Mouse (Mus musculus) heart, adult 2 months (tissue): ENCODE measurements at regions not wholly inside any gene's neighbourhood (a gene's known extent, or its start where the extent isn't known, plus 50 kb on each side); places are given as distances from the start of the nearest gene placed in this dataset.
A peak's percentile ranks its signal among the peaks of the same experiment; 100 is the strongest.

ENCODE experiments used
- DNase-seq, 2 experiments: peaks; one replicate each; pipeline ENCODE4 v3.0.0; 2021
- H3K27ac ChIP-seq: fragments of 200-600 bp; 2 replicates; pipeline ENCODE4 v1.8.1; 2022
- H3K27me3 ChIP-seq: fragments of 200-500 bp; 2 replicates; pipeline ENCODE4 v1.6.1; 2012; ENCODE audit warnings: mild to moderate bottlenecking, low read length, inconsistent platforms, mixed read lengths; ENCODE audit not compliant: control insufficient read depth, insufficient read depth
- H3K36me3 ChIP-seq: fragments of 200-500 bp; 2 replicates; pipeline ENCODE4 v1.6.1; 2012; ENCODE audit warnings: low read length, inconsistent platforms; ENCODE audit not compliant: control insufficient read depth, insufficient read depth
- H3K4me1 ChIP-seq: fragments of 200-500 bp; 2 replicates; pipeline ENCODE4 v1.6.1; 2011; ENCODE audit warnings: low read length; ENCODE audit not compliant: control insufficient read depth, insufficient read depth
- H3K4me3 ChIP-seq: fragments of 200-600 bp; 2 replicates; pipeline ENCODE4 v1.8.1; 2022
- H3K79me2 ChIP-seq: fragments of 200-500 bp; replicated peaks from 2 replicates; pipeline ENCODE4 v1.6.1; 2012; ENCODE audit warnings: mild to moderate bottlenecking, inconsistent platforms, low read length, moderate library complexity, mixed read lengths; ENCODE audit not compliant: control insufficient read depth, insufficient read depth
- H3K9ac ChIP-seq: fragments of 200-500 bp; 2 replicates; pipeline ENCODE4 v1.6.1; 2012; ENCODE audit warnings: low read depth, mild to moderate bottlenecking, control low read depth, inconsistent platforms, low read length, mixed read lengths
- CTCF ChIP-seq: fragments of 200-600 bp; IDR thresholded peaks from 2 replicates; pipeline ENCODE4 v1.8.1; 2022; ENCODE audit warnings: antibody characterized with exemption, mild to moderate bottlenecking, moderate library complexity
- EP300 ChIP-seq: fragments of 200-500 bp; IDR thresholded peaks from 2 replicates; pipeline ENCODE4 v1.6.1; 2011; ENCODE audit warnings: low read depth, low read length, control low read depth; ENCODE audit not compliant: insufficient read depth
- POLR2A ChIP-seq: fragments of 200-500 bp; IDR thresholded peaks from 2 replicates; pipeline ENCODE4 v1.6.1; 2011; ENCODE audit warnings: mild to moderate bottlenecking, low read depth, low read length, control low read depth; ENCODE audit not compliant: insufficient read depth
- WGBS: fragments of 180-500 bp; shearing (Covaris S2); methylation state at CpG from one replicate; pipeline ENCODE4 v1.1.7; 2018; 5-methylcytosine and 5-hydroxymethylcytosine counted together
- intact Hi-C: fragments of 180-260 bp; cut with DNase I; formaldehyde crosslinking; loops from one replicate; pipeline ENCODE4 v1.15.1; 2025

DNA sequence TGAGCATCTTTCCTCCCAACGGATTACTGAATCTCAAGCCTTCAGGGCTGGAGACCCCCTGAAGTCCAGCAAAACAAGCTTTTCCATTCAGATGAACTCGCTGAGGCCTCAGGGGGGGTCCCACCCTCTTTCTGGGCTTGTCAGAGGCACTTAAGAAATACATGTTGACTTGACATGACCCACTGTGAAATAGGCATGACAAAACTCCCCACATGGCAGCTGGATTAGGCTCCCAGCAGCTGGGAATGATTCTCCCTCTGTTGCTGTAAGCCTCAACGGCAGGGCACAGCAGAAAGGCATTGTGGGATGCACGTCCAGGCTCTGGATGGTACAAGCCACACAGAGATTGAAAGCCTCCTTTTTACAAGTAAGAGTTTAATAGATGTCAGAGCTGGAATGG lies 110.5 kb downstream of the Slc4a3 start:
- H3K9ac ChIP-seq = no peak overlapping the region
- WGBS = 82% methylated on average over 4 of the region's 4 CpGs
- intact Hi-C loops = no loop called here

DNA sequence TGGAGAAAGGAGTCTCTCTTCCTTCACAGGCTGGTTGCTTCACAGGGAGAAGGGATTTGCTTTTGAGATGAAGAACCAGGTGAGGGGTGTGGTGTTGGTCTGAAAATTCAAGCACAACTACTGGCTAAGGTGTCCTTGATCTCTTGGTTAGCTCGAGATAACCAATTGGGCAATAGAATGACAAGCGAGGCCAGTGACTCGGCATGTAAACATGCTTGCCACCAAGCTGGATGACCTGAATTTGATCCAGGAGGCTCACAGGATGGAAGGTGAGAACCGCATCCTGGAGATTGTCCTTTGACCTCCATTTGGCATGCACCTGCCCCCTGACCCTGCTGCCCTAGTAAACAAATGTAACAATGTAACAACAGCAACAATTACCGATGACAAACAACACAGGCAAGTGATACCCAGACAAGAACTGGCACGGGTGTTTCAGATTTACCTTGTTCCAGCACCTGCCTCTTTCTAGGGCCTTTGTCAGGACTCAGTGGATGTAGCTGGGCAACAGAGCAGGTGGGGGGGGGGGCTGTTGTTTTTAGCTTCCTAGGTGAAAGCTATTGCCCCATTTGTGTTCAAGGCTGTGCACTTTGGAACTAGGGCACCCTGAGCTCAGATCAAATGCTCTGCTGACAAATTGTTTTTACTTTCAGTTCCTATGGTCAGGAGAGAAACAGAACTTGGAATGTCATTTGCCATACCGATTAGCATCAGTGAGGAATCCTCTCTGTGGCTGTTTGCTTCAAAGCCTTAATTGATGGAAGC lies 114.5 kb downstream of the Slc4a3 start:
- Histone ChIP-seq H3K79me2 (no peaks in the 10 kb centered on the region), H3K27me3 (no peaks in the 10 kb centered on the region), H3K4me3 (no peak overlapping the region), H3K27ac (no peak overlapping the region), H3K9ac (no peak overlapping the region), H3K4me1 (no peaks in the 10 kb centered on the region), H3K36me3 (no peaks in the 10 kb centered on the region)
- WGBS = 81% methylated on average over 7 of the region's 7 CpGs
- TF ChIP-seq CTCF (no peak), POLR2A (no peak), EP300 (no peak)
- no peak for DNase-seq
- intact Hi-C loops = no loop called here

More for the DNA sequence above, 110.5 kb downstream of the Slc4a3 start:
- no peaks in the 10 kb centered on the region; the same call in 1 of the 2 replicates for H3K4me1 ChIP-seq
- H3K27ac ChIP-seq = no peak overlapping the region
- no peaks in the 10 kb centered on the region for H3K36me3 ChIP-seq
- H3K4me3 ChIP-seq = no peak overlapping the region
- H3K79me2 ChIP-seq = no peaks in the 10 kb centered on the region
- DNase-seq = no peak
- TF ChIP-seq CTCF = no peak
- TF ChIP-seq EP300 = no peak
- no peak for TF ChIP-seq POLR2A
- H3K27me3 ChIP-seq = no peaks in the 10 kb centered on the region

DNA sequence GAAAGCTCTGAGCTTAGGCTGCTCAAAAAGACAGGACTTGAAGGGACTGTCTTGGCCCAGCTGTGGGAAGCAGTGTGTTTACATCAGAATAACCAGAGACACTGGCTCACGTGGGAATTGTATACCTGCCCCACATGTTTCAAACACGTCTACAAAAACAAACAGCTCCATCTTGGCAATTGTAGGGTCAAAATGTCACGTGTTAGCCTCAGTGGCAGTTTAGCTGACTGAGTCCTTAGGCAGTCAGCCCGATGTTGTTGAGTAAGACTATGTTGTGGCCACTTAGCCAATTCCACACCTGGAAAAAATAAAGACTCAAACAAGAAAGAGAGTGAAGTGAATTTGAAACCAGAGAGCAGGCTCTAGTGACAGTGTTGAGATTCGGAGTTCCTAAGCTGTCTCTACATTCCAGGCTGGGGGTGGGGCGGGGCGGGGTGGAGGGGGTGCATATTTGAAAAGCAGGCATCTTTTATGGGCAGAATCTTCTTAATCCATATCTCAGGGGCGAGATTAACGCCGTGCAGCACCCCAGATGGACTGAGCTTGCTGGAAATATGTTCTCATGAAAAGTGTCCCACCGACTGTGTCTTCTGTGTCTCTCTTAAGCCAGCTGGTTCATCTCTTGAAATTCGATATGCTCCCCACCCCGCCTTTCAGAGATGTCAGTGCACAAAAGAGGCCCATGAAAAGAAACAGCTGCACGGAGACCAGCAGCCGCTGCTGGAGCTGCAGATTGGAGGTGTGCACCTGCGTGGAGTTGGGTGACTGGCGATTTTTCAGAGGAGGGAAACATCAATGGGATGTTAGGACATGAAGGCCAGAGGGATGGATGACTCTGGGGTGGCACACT lies 116.3 kb downstream of the Slc4a3 start:
- no peaks in the 10 kb centered on the region for H3K36me3 ChIP-seq
- no peak overlapping the region for H3K4me3 ChIP-seq
- no peaks in the 10 kb centered on the region for H3K4me1 ChIP-seq
- H3K27me3 ChIP-seq = no peaks in the 10 kb centered on the region
- 28% methylated on average over 17 of the region's 17 CpGs for WGBS
- TF ChIP-seq POLR2A = no peak
- TF ChIP-seq CTCF = no peak
- no peak for TF ChIP-seq EP300
- DNase-seq = peak; percentile 16 to 25
- H3K79me2 ChIP-seq = no peaks in the 10 kb centered on the region
- no peak overlapping the region for H3K27ac ChIP-seq
- intact Hi-C loops = no loop called here
- no peak overlapping the region for H3K9ac ChIP-seq

DNA sequence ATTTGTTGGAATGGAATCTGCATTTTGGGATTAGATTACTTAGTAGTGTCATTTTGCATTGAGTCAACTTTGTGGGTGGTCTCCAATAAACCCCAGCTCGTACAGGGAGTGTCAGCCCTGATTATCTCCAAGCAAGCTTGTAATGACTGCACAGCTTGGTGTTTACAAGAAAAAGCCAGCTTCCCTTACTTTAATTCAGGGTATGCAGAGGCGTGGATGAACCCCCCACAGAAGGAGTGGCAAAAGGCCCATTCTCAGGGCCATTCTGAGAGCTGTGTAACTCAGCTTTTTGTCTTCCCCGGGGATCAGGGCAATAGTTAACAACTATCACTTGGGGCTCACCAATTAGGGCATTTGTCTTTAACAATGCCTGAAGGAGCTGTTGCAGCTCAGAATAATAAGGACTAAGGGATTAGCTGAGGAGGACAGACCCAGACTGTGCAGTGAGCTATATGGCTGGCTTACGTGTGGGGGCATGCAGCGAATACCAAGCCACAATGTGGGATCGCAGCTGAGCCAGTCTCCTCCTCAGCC lies 121.7 kb downstream of the Slc4a3 start:
- Histone ChIP-seq H3K27ac (no peak overlapping the region), H3K4me1 (no peaks in the 10 kb centered on the region), H3K9ac (no peak overlapping the region), H3K79me2 (no peaks in the 10 kb centered on the region), H3K36me3 (no peaks in the 10 kb centered on the region), H3K27me3 (no peaks in the 10 kb centered on the region), H3K4me3 (no peak overlapping the region)
- intact Hi-C loops = no loop called here
- no peak for DNase-seq
- WGBS = 78% methylated on average over 6 of the region's 6 CpGs
- TF ChIP-seq EP300 (no peak), CTCF (no peak), POLR2A (no peak)

DNA sequence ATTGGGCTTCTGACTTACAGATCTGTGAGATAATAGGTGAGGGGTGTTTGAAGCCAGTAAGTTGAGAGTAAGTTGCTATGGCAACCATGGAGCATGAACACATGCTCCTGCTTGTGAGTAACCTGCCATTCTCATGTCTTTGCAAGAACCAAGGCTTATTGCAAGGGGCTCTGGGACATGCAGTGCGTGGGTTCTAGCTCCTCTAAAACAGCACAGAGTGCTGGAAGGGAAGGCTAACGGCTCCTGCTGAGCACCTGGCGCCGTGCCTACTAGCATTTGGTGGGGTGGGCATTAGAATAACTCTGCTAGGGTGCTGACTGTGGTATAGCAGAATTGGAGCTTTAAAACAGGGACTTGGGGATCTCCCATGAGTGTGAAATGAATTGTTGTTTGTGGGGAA lies 130.2 kb downstream of the Slc4a3 start:
- Histone ChIP-seq H3K4me1 (no peaks in the 10 kb centered on the region), H3K27ac (no peak overlapping the region), H3K79me2 (no peaks in the 10 kb centered on the region), H3K36me3 (no peaks in the 10 kb centered on the region), H3K27me3 (no peaks in the 10 kb centered on the region), H3K4me3 (no peak overlapping the region), H3K9ac (no peak overlapping the region)
- intact Hi-C loops = no loop called here
- no peak for TF ChIP-seq CTCF
- no peak for TF ChIP-seq POLR2A
- TF ChIP-seq EP300 = no peak
- 85% methylated on average over 4 of the region's 4 CpGs for WGBS
- no peak for DNase-seq

DNA sequence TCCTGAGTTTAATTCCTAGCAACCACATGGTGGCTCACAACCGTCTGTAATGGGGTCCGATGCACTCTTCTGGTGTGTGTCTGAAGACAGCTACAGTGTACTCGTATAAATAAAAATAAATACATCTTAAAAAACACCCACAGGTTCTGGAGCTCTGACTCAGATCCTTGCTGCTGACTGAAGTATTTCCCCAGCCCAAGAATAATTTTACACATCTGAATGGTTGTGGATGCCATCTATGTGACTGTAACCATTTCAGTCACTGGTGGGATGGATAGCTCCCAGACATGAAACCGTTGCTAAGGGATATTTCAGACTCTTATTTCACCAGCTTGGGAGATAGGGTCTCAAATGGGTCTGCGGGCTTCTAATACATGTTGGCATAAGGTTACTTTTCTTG lies 131.6 kb downstream of the Slc4a3 start:
- H3K27ac ChIP-seq = no peak overlapping the region
- 74% methylated on average over 5 of the region's 5 CpGs for WGBS

More for the DNA sequence above, 131.6 kb downstream of the Slc4a3 start:
- Histone ChIP-seq H3K4me3 (no peak overlapping the region), H3K36me3 (no peaks in the 10 kb centered on the region), H3K9ac (no peak overlapping the region), H3K79me2 (no peaks in the 10 kb centered on the region), H3K27me3 (no peaks in the 10 kb centered on the region), H3K4me1 (no peaks in the 10 kb centered on the region)
- intact Hi-C loops = no loop called here
- TF ChIP-seq EP300 = no peak
- TF ChIP-seq CTCF = no peak
- no peak for TF ChIP-seq POLR2A
- DNase-seq = no peak
